Mouse (Mus musculus) hindbrain, embryonic 11.5 days (tissue): ENCODE results near the gene Caml. TPM values are rescaled to one million over a fixed set of nuclear protein-coding genes. Genes with fewer than 3 reads are reported as not detected.
A peak's percentile ranks its signal among the peaks of the same experiment; 100 is the strongest.
"Not testable (repeated sequence)": the region's sequence is repeated elsewhere in the genome, so short reads cannot be mapped to it uniquely, and the experiment has no call there.

Experiments used
- ATAC-seq: fragments of 200-750 bp; cut with Nextera tagmentation; 2 replicates; pipeline ENCODE4 v1.8.0; 2017; ENCODE audit warnings: mild to moderate bottlenecking, moderate TSS enrichment, moderate library complexity; ENCODE audit not compliant: low FRiP score
- DNase-seq: peaks from one replicate; pipeline ENCODE4 v3.0.0-alpha.2; 2015; ENCODE audit warnings: low spot score
- H3K27ac ChIP-seq: fragments of 300-500 bp; sonication (generic); 2 replicates; pipeline ENCODE4 v1.5.1; 2014; ENCODE audit warnings: mild to moderate bottlenecking, low read depth, low read length
- H3K27me3 ChIP-seq: fragments of 300-500 bp; sonication (generic); 2 replicates; pipeline ENCODE4 v1.6.1; 2014; ENCODE audit warnings: mild to moderate bottlenecking, low read length, moderate library complexity, mixed read lengths; ENCODE audit not compliant: control insufficient read depth, insufficient read depth
- H3K36me3 ChIP-seq: fragments of 300-500 bp; sonication (generic); 2 replicates; pipeline ENCODE4 v1.6.1; 2014; ENCODE audit warnings: mild to moderate bottlenecking, low read length, moderate library complexity, mixed read lengths; ENCODE audit not compliant: control insufficient read depth, insufficient read depth
- H3K4me1 ChIP-seq: fragments of 300-500 bp; sonication (generic); replicated peaks from 2 replicates; pipeline ENCODE4 v1.6.1; 2014; ENCODE audit warnings: low read length, mixed read lengths; ENCODE audit not compliant: control insufficient read depth, insufficient read depth
- H3K4me2 ChIP-seq: fragments of 300-500 bp; sonication (generic); replicated peaks from 2 replicates; pipeline ENCODE4 v1.6.1; 2014; ENCODE audit warnings: mild to moderate bottlenecking, low read depth, low read length
- H3K4me3 ChIP-seq: fragments of 300-500 bp; sonication (generic); 2 replicates; pipeline ENCODE4 v1.5.1; 2014; ENCODE audit warnings: low read depth, low read length
- H3K9ac ChIP-seq: fragments of 300-500 bp; sonication (generic); 2 replicates; pipeline ENCODE4 v1.6.1; 2014; ENCODE audit warnings: low read depth, low read length
- H3K9me3 ChIP-seq: fragments of 300-500 bp; sonication (generic); 2 replicates; pipeline ENCODE4 v1.6.1; 2016; ENCODE audit warnings: low read length; ENCODE audit not compliant: control insufficient read depth
- WGBS: fragments of 180-500 bp; shearing (Covaris S2); extraction: QIAGEN DNeasy Blood & Tissue Kit; methylation state at CpG from one replicate; pipeline ENCODE4 v1.1.7; 2014; 5-methylcytosine and 5-hydroxymethylcytosine counted together
- polyA plus RNA-seq: library from polyadenylated mRNA; unstranded; fragments of >200 nt; fragmentation: Nextera tagmentation; extraction: Ambion mirVana; gene quantifications from 2 replicates; pipeline ENCODE4 v1.2.1, GENCODE M21; 2014

Caml gene
- polyA plus RNA-seq, 1 experiment from 2014 or later: 73.4 TPM

GRCm38 (mm10) chr13:55607624-55608006, 15.2 kb upstream of the Caml start:
- H3K36me3 ChIP-seq: 0 out of 2 replicates have a peak, but pooled peaks cover 7% of the 10 kb centered on the region

GRCm38 (mm10) chr13:55611996-55612395, 10.8 kb upstream of the Caml start:
- Histone ChIP-seq H3K4me2 (no peak overlapping the region), H3K27me3 (no peaks in the 10 kb centered on the region), H3K9me3 (no peaks in the 10 kb centered on the region), H3K36me3 (0 out of 2 replicates have a peak, but pooled peaks cover 4% of the 10 kb centered on the region), H3K27ac (no peak overlapping the region), H3K9ac (no peak overlapping the region), H3K4me3 (no peak overlapping the region), H3K4me1 (no peaks in the 10 kb centered on the region)
- no peak for ATAC-seq
- DNase-seq: no peak
- 88% methylated on average over 7 of the region's 7 CpGs for WGBS

More at GRCm38 (mm10) chr13:55607624-55608006, 15.2 kb upstream of the Caml start:
- Histone ChIP-seq H3K4me1 (no peaks in the 10 kb centered on the region), H3K4me2 (no peak overlapping the region), H3K9me3 (no peaks in the 10 kb centered on the region), H3K4me3 (no peak overlapping the region), H3K27ac (no peak overlapping the region), H3K27me3 (no peaks in the 10 kb centered on the region), H3K9ac (no peak overlapping the region)
- 85% methylated on average over 2 of the region's 2 CpGs for WGBS
- DNase-seq (no peak), ATAC-seq (no peak)

GRCm38 (mm10) chr13:55613471-55613870, 9.3 kb upstream of the Caml start:
- Histone ChIP-seq H3K9ac (no peak overlapping the region), H3K4me3 (no peak overlapping the region), H3K36me3 (0 out of 2 replicates have a peak, but pooled peaks cover 2% of the 10 kb centered on the region), H3K4me2 (no peak overlapping the region), H3K9me3 (no peaks in the 10 kb centered on the region), H3K27me3 (no peaks in the 10 kb centered on the region), H3K27ac (no peak overlapping the region), H3K4me1 (no peaks in the 10 kb centered on the region)
- WGBS: 60% methylated on average over 5 of the region's 5 CpGs
- DNase-seq (no peak), ATAC-seq (no peak)

- H3K9me3 ChIP-seq: no peaks in the 10 kb centered on the region
These were observed 3.5 kb upstream of the Caml start for GRCm38 (mm10) chr13:55619328-55619727.

GRCm38 (mm10) chr13:55620275-55620674, 2.5 kb upstream of the Caml start:
- no peaks in the 10 kb centered on the region for H3K9me3 ChIP-seq
- no peaks in the 10 kb centered on the region for H3K36me3 ChIP-seq
- no peaks in the 10 kb centered on the region; the same call in 1 of the 2 replicates for H3K4me1 ChIP-seq
- no peak overlapping the region for H3K27ac ChIP-seq
- H3K4me2 ChIP-seq: no peak overlapping the region
- WGBS: 79% methylated on average over 2 of the region's 2 CpGs
- no peaks in the 10 kb centered on the region for H3K27me3 ChIP-seq
- no peak overlapping the region for H3K4me3 ChIP-seq
- no peak for ATAC-seq
- no peak overlapping the region for H3K9ac ChIP-seq
- DNase-seq: no peak

More at GRCm38 (mm10) chr13:55619328-55619727, 3.5 kb upstream of the Caml start:
- Histone ChIP-seq H3K4me1 (no peaks in the 10 kb centered on the region; the same call in 1 of the 2 replicates), H3K9ac (no peak overlapping the region), H3K4me2 (no peak overlapping the region), H3K27ac (no peak overlapping the region), H3K27me3 (no peaks in the 10 kb centered on the region), H3K4me3 (no peak overlapping the region), H3K36me3 (no peaks in the 10 kb centered on the region)
- ATAC-seq (no peak), DNase-seq (no peak)
- 97% methylated on average over 4 of the region's 4 CpGs for WGBS

- Histone ChIP-seq H3K27ac (peak overlapping the region; percentile 78; the same call in 1 of the 2 replicates), H3K4me3 (peak overlapping the region; percentile 82), H3K9ac (peak overlapping the region; percentile 87), H3K4me2 (peak overlapping the region; percentile 76)
- not testable (repeated sequence) for H3K27me3 ChIP-seq, ATAC-seq, DNase-seq, H3K36me3 ChIP-seq, H3K9me3 ChIP-seq, H3K4me1 ChIP-seq
- WGBS: 29% methylated on average over 20 of the region's 20 CpGs
These were observed 603 bp upstream of the Caml start for GRCm38 (mm10) chr13:55622156-55622648.

GRCm38 (mm10) chr13:55634639-55635127, 11.9 kb downstream of the Caml start, which contains the start of gene Ddx46:
Ddx46 (plus strand) TSS chr13:55635027.
- H3K27me3 ChIP-seq: no peaks in the 10 kb centered on the region
- H3K36me3 ChIP-seq: no peaks in the 10 kb centered on the region; the same call in 1 of the 2 replicates
- H3K4me1 ChIP-seq: no peaks in the 10 kb centered on the region; the same call in 1 of the 2 replicates
- H3K4me2 ChIP-seq: peak within 1 kb of the TSS; percentile 65
- H3K27ac ChIP-seq: no peak within 1 kb of the TSS
- peak; percentile 95 for DNase-seq
- H3K9me3 ChIP-seq: no peaks in the 10 kb centered on the region
- WGBS: 7% methylated on average over 30 of the region's 30 CpGs
- ATAC-seq: peak; percentile 87
- peak within 1 kb of the TSS; percentile 90 for H3K9ac ChIP-seq
- peak within 1 kb of the TSS; percentile 99 for H3K4me3 ChIP-seq

GRCm38 (mm10) chr13:55635146-55635571, 12.4 kb downstream of the Caml start:
- WGBS: under 1% methylated on average over 40 of the region's 40 CpGs
- Histone ChIP-seq H3K27ac (no peak overlapping the region), H3K4me2 (peak overlapping the region; percentile 65), H3K4me1 (no peaks in the 10 kb centered on the region; the same call in 1 of the 2 replicates), H3K36me3 (no peaks in the 10 kb centered on the region; the same call in 1 of the 2 replicates), H3K9me3 (no peaks in the 10 kb centered on the region), H3K4me3 (peak overlapping the region; percentile 99), H3K27me3 (no peaks in the 10 kb centered on the region), H3K9ac (peak overlapping the region; percentile 90)
- DNase-seq (no peak), ATAC-seq (peak; percentile 60; the same call in 1 of the 2 replicates)
